ENCODE assay signal across 12 mouse cellular contexts in the genomic region with DNA sequence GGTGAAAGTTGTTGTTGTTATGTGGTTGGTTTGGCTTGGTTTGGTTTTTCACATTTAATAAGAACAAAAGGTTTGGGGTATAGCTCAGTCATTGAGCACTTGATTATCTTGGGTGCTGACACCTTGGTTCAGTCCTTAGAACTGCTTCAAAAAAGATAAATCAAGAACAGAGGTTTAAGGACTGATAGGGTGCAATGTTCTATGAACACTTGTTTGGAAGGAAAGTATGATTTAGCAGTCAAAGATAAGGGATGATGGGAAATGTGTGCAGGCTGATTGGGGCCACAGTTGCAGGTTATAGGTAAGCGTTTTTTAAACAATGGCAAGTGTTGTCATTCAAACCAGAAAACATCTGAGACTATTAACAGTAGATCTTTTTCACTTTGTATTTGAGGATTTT. TPM values are rescaled to one million over a fixed set of nuclear protein-coding genes. Genes with fewer than 3 reads are reported as not detected.
DNase-seq lines count a peak whose midpoint lies in the region; ATAC-seq and TF ChIP-seq lines count a peak whose summit lies in the region.
"Had no signal": no experiment of that assay in that cellular context is flagged by ENCODE, and none has a peak within 500 bp of the region (broad histone marks: within the 10 kb centered on the region; RNA-seq: fewer than 3 reads in every experiment).

No protein-coding gene starts in this region.

- ATAC-seq in kidney, embryonic 14.5 days (ENCODE audit: low FRiP score, low TSS enrichment), result no peak
- peak; percentile 69 for ATAC-seq in liver, embryonic 12.5 days

- no peaks in the 10 kb centered on the region for H3K27me3 ChIP-seq in kidney, embryonic 14.5 days (ENCODE audit: control insufficient read depth, insufficient read depth, low read length)
- H3K27me3 ChIP-seq in MEL (ENCODE audit: control insufficient read depth in 1 of 2, insufficient read depth in 2 of 2, low read length in 2 of 2), result no peaks in the 10 kb centered on the region
- H3K27me3 ChIP-seq in embryonic facial prominence, embryonic 10.5 days (replicated peaks; ENCODE audit: low read depth, poor library complexity, severe bottlenecking), result no peaks in the 10 kb centered on the region
- no peaks in the 10 kb centered on the region for H3K27me3 ChIP-seq in liver, embryonic 12.5 days (replicated peaks)

- no peaks in the 10 kb centered on the region for H3K36me3 ChIP-seq in kidney, embryonic 14.5 days (ENCODE audit: control insufficient read depth, insufficient read depth, low read length)
- H3K36me3 ChIP-seq in MEL (ENCODE audit: control insufficient read depth in 1 of 2, insufficient read depth in 2 of 2, low read length in 2 of 2), result peaks cover 1 to 36% of the 10 kb centered on the region in 2 experiments; a peak in 2 of 4 replicates
- H3K36me3 ChIP-seq in embryonic facial prominence, embryonic 10.5 days (replicated peaks), result peaks cover 37% of the 10 kb centered on the region
- peaks cover 9% of the 10 kb centered on the region for H3K36me3 ChIP-seq in liver, embryonic 12.5 days

- no peak for TF ChIP-seq CTCF in MEL (IDR thresholded peaks at IDR 0.05 in 2 of 3, conservative IDR thresholded peaks at IDR 0.05 in 1 of 3; ENCODE audit: control insufficient read depth in 1 of 3, insufficient read depth in 1 of 3, low read depth in 2 of 3, low read length in 3 of 3, poor library complexity in 1 of 3, severe bottlenecking in 1 of 3)

- DNase-seq in kidney, postnatal 10 days, result no peak
- peak; percentile 70 for DNase-seq in MEL (ENCODE audit: low read depth, low spot score)
- DNase-seq in embryonic facial prominence, embryonic 10.5 days (ENCODE audit: low spot score), result no peak
- DNase-seq in thymus, adult 18-20 months, result no peak
- no peak for DNase-seq in urinary bladder, postnatal 14 days (ENCODE audit: low spot score)
- DNase-seq: adrenal gland, postnatal 10 days; cerebellum, postnatal 25 days; heart, postnatal 4 days; lung, embryonic 14.5 days; spleen, adult 18-20 months had no signal

- TF ChIP-seq EP300 in MEL (IDR thresholded peaks at IDR 0.05; ENCODE audit: low read depth in 1 of 2, low read length in 2 of 2), result peak; percentile 89 to 92

- TF ChIP-seq POLR2A in MEL (IDR thresholded peaks at IDR 0.05; ENCODE audit: control insufficient read depth in 1 of 2, insufficient read depth in 1 of 2, low read depth in 1 of 2, low read length in 2 of 2, poor library complexity in 1 of 2), result no peak

- peak overlapping the region; percentile 25 for H3K27ac ChIP-seq in kidney, embryonic 14.5 days (ENCODE audit: low read depth, low read length)
- H3K27ac ChIP-seq in MEL (ENCODE audit: control insufficient read depth, low read depth, low read length), result peak overlapping the region; percentile 29; the same call in 1 of the 2 replicates
- peak overlapping the region; percentile 69; the same call in 1 of the 2 replicates for H3K27ac ChIP-seq in embryonic facial prominence, embryonic 10.5 days (replicated peaks)
- H3K27ac ChIP-seq in liver, embryonic 12.5 days, result no peak overlapping the region

- WGBS in kidney, embryonic 14.5 days, result 65% methylated on average over 1 of the region's 1 CpGs
- 75% methylated on average over 1 of the region's 1 CpGs for WGBS in embryonic facial prominence, embryonic 10.5 days
- 15% methylated on average over 1 of the region's 1 CpGs for WGBS in liver, embryonic 12.5 days (ENCODE audit: insufficient replicate concordance)

- no peak for TF ChIP-seq RAD21 in MEL (IDR thresholded peaks at IDR 0.05; ENCODE audit: low read depth, low read length)

- peaks cover 9% of the 10 kb centered on the region for H3K79me2 ChIP-seq in MEL (ENCODE audit: control insufficient read depth, insufficient read depth, low read length, poor library complexity)

- peaks cover 23% of the 10 kb centered on the region for H3K4me1 ChIP-seq in kidney, embryonic 14.5 days (ENCODE audit: control insufficient read depth, insufficient read depth, low read length)
- H3K4me1 ChIP-seq in MEL (ENCODE audit: control insufficient read depth in 1 of 2, insufficient read depth in 2 of 2, low read length in 2 of 2), result peaks cover 8 to 26% of the 10 kb centered on the region in 2 experiments
- H3K4me1 ChIP-seq in embryonic facial prominence, embryonic 10.5 days, result peaks cover 29% of the 10 kb centered on the region
- H3K4me1 ChIP-seq in liver, embryonic 12.5 days, result peaks cover 48% of the 10 kb centered on the region

- no peak overlapping the region for H3K4me2 ChIP-seq in kidney, embryonic 14.5 days (replicated peaks; ENCODE audit: low read depth, low read length)
- no peak overlapping the region for H3K4me2 ChIP-seq in liver, embryonic 12.5 days
- H3K4me2 ChIP-seq: lung, embryonic 14.5 days had no signal

- no peaks in the 10 kb centered on the region for H3K9me3 ChIP-seq in kidney, embryonic 14.5 days (ENCODE audit: control insufficient read depth, low read length)
- H3K9me3 ChIP-seq in MEL (replicated peaks; ENCODE audit: insufficient read depth, low read length), result no peaks in the 10 kb centered on the region
- no peaks in the 10 kb centered on the region for H3K9me3 ChIP-seq in embryonic facial prominence, embryonic 10.5 days
- no peaks in the 10 kb centered on the region for H3K9me3 ChIP-seq in liver, embryonic 12.5 days (replicated peaks)

- H3K9ac ChIP-seq in kidney, embryonic 14.5 days (ENCODE audit: low read depth, low read length), result no peak overlapping the region
- H3K9ac ChIP-seq in MEL (ENCODE audit: control insufficient read depth, low read depth, low read length, poor library complexity, severe bottlenecking), result no peak overlapping the region
- H3K9ac ChIP-seq in liver, embryonic 12.5 days, result no peak overlapping the region
- H3K9ac ChIP-seq: lung, embryonic 14.5 days had no signal

- H3K4me3 ChIP-seq in kidney, embryonic 14.5 days (ENCODE audit: low read length), result no peak overlapping the region
- H3K4me3 ChIP-seq in MEL (ENCODE audit: control insufficient read depth in 1 of 2, insufficient read depth in 1 of 2, low read depth in 2 of 2, low read length in 2 of 2), result no peak overlapping the region
- H3K4me3 ChIP-seq in embryonic facial prominence, embryonic 10.5 days, result no peak overlapping the region
- no peak overlapping the region for H3K4me3 ChIP-seq in liver, embryonic 12.5 days

TF ChIP-seq in MEL, 35 proteins besides CTCF, POLR2A, EP300 and RAD21 (continues in another document):
- no peak for TF ChIP-seq E2F4 (IDR thresholded peaks at IDR 0.05; ENCODE audit: borderline replicate concordance, low read depth, low read length)
- peak; percentile 99 for TF ChIP-seq RCOR1 (IDR thresholded peaks at IDR 0.05; ENCODE audit: low read depth, low read length)
- no peak for TF ChIP-seq NELFE (IDR thresholded peaks at IDR 0.05; ENCODE audit: low read depth, low read length)
- no peak for TF ChIP-seq ZC3H11A (IDR thresholded peaks at IDR 0.05; ENCODE audit: low read depth, low read length)
- TF ChIP-seq ETS1 (IDR thresholded peaks at IDR 0.05; ENCODE audit: low read depth, low read length), result peak; percentile 84
- TF ChIP-seq GATA1 (IDR thresholded peaks at IDR 0.05; ENCODE audit: low read depth, low read length), result peak; percentile 95
- peak; percentile 59; the same call in 1 of the 2 replicates for TF ChIP-seq MAFK (IDR thresholded peaks at IDR 0.05; ENCODE audit: borderline replicate concordance, low read depth, low read length)
- TF ChIP-seq TAL1 (IDR thresholded peaks at IDR 0.05; ENCODE audit: low read length), result peak; percentile 74
- no peak for TF ChIP-seq ZKSCAN1 (IDR thresholded peaks at IDR 0.05; ENCODE audit: low read depth, low read length)
- TF ChIP-seq JUND (IDR thresholded peaks at IDR 0.05; ENCODE audit: low read depth, low read length), result no peak
- TF ChIP-seq MAZ (IDR thresholded peaks at IDR 0.05; ENCODE audit: low read depth, low read length), result no peak
- TF ChIP-seq MYB (IDR thresholded peaks at IDR 0.05; ENCODE audit: low read depth, low read length), result no peak
- no peak for TF ChIP-seq MAX (IDR thresholded peaks at IDR 0.05; ENCODE audit: low read length)
- TF ChIP-seq POLR2AphosphoS2 (IDR thresholded peaks at IDR 0.05; ENCODE audit: low read length), result no peak
- TF ChIP-seq TCF12 (IDR thresholded peaks at IDR 0.05; ENCODE audit: low read depth, low read length), result peak; percentile 93
- TF ChIP-seq CHD2 (IDR thresholded peaks at IDR 0.05; ENCODE audit: low read length), result no peak
- no peak for TF ChIP-seq ELF1 (IDR thresholded peaks at IDR 0.05; ENCODE audit: low read depth, low read length)
- TF ChIP-seq POLR2AphosphoS5 (IDR thresholded peaks at IDR 0.05; ENCODE audit: borderline replicate concordance, low read depth, low read length), result no peak
- TF ChIP-seq USF1 (IDR thresholded peaks at IDR 0.05; ENCODE audit: low read depth, low read length), result no peak
- no peak for TF ChIP-seq MYC (IDR thresholded peaks at IDR 0.05; ENCODE audit: low read depth, low read length)
- TF ChIP-seq MXI1 (IDR thresholded peaks at IDR 0.05; ENCODE audit: low read depth, low read length), result peak; percentile 43; the same call in 1 of the 2 replicates
- TF ChIP-seq MEF2A (IDR thresholded peaks at IDR 0.05; ENCODE audit: extremely low read depth, insufficient replicate concordance, low read depth, low read length, poor library complexity, severe bottlenecking), result no peak
- no peak for TF ChIP-seq TBP (IDR thresholded peaks at IDR 0.05; ENCODE audit: low read depth, low read length)
- no peak for TF ChIP-seq HCFC1 (IDR thresholded peaks at IDR 0.05; ENCODE audit: low read depth, low read length)
- TF ChIP-seq UBTF (IDR thresholded peaks at IDR 0.05; ENCODE audit: borderline replicate concordance, insufficient read depth, low read depth, low read length), result no peak

RNA-seq across cellular contexts. Expression of gene Cbfa2t2, which starts 17.8 kb away (rescaled TPM):
- 26.6 and 44.4 TPM in 2 replicates for polyA plus RNA-seq in kidney, embryonic 14.5 days (2014; fragmentation: Nextera tagmentation; extraction: Ambion mirVana)
- 5.9 and 8.9 TPM in 2 replicates for total RNA-seq in MEL (2012; rRNA removed)
- 10 to 100 TPM in 1 of 2 experiments, not detected in 1; 23.1 TPM for polyA plus RNA-seq in MEL (2012; ENCODE audit: insufficient read depth in 1 of 2, insufficient read length in 2 of 2, low read depth in 1 of 2, low replicate concordance in 2 of 2, missing spikeins in 1 of 2)
- 68.8 and 72.2 TPM in 2 replicates for polyA plus RNA-seq in embryonic facial prominence, embryonic 10.5 days (2016; fragmentation: Nextera tagmentation; extraction: Ambion mirVana)
- polyA plus RNA-seq in liver, embryonic 12.5 days (2016; fragmentation: Nextera tagmentation; extraction: Ambion mirVana), result 13.8 and 15.1 TPM in 2 replicates

RNA-seq across cellular contexts. Expression of gene Snta1, which starts 46.2 kb away (rescaled TPM):
- 4.5 and 5.7 TPM in 2 replicates for polyA plus RNA-seq in kidney, embryonic 14.5 days (2014; fragmentation: Nextera tagmentation; extraction: Ambion mirVana)
- total RNA-seq in MEL (2012; rRNA removed), result 2.7 and 3.0 TPM in 2 replicates
- polyA plus RNA-seq in MEL (2012; ENCODE audit: insufficient read depth in 1 of 2, insufficient read length in 2 of 2, low read depth in 1 of 2, low replicate concordance in 2 of 2, missing spikeins in 1 of 2), result 1 to 10 TPM in 1 of 2 experiments, not detected in 1; 6.7 TPM
- 3.0 and 3.9 TPM in 2 replicates for polyA plus RNA-seq in embryonic facial prominence, embryonic 10.5 days (2016; fragmentation: Nextera tagmentation; extraction: Ambion mirVana)
- 1.5 and 1.6 TPM in 2 replicates for polyA plus RNA-seq in liver, embryonic 12.5 days (2016; fragmentation: Nextera tagmentation; extraction: Ambion mirVana)
